Mouse (Mus musculus) megakaryocyte, embryonic 14.5 days (primary cell): ENCODE measurements at regions not wholly inside any gene's neighbourhood (a gene's known extent, or its start where the extent isn't known, plus 50 kb on each side); places are given as distances from the start of the nearest gene placed in this dataset.

Experiments
- FLI1 ChIP-seq: IDR thresholded peaks from 2 replicates; pipeline ENCODE4 v1.6.1; 2012; ENCODE audit warnings: low read length, inconsistent platforms, mixed read lengths
- GATA1 ChIP-seq: IDR thresholded peaks from 3 replicates; pipeline ENCODE4 v1.6.1; 2012; ENCODE audit warnings: mixed read lengths, low read length, inconsistent platforms, borderline replicate concordance

- no peak for TF ChIP-seq GATA1
- TF ChIP-seq FLI1: no peak
These were observed 263.2 kb downstream of the Serpinb8 start for GRCm38 (mm10) chr1:107853001-107853400.
